Mouse (Mus musculus) thymus, adult 2 months (tissue): Measurements from ENCODE around the gene Dmrtc1a.
"Not testable (repeated sequence)": the region's sequence is repeated elsewhere in the genome, so short reads cannot be mapped to it uniquely, and the experiment has no call there.

ENCODE experiments used
- CTCF ChIP-seq: fragments of 200-500 bp; IDR thresholded peaks from 2 replicates; pipeline ENCODE4 v1.5.1; 2012; ENCODE audit warnings: mild to moderate bottlenecking, control low read depth, low read length, moderate library complexity, borderline replicate concordance; ENCODE audit not compliant: control insufficient read depth, poor library complexity, insufficient read depth; ENCODE audit errors: extremely low read depth
- POLR2A ChIP-seq: fragments of 200-500 bp; IDR thresholded peaks from 2 replicates; pipeline ENCODE4 v1.6.1; 2012; ENCODE audit warnings: mild to moderate bottlenecking, low read length, control low read depth, moderate library complexity; ENCODE audit not compliant: control insufficient read depth, poor library complexity, insufficient read depth; ENCODE audit errors: extremely low read depth

DNA sequence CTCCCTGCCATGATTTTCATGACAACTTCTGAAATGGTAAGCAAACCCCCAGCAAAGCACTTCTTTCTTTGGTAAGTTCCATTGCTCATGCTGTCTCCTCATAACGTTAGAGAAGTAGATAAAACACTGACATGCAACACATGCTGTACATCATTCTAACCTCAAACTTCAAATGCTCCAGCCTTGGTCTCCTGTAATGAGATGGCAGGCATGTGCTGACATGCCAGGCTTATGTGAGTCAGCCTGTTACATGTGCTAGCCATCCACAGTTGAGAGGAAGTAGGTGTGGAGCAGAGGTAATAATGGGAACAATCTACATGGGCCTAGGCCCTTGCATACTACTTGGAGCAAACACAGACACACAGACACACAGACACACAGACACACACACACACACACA, 6.3 kb upstream of the Dmrtc1a start:
- not testable (repeated sequence) for TF ChIP-seq CTCF, POLR2A
